Mouse (Mus musculus): ENCODE measurements around the gene Dnajb2. TPM values are rescaled to one million over a fixed set of nuclear protein-coding genes. Genes with fewer than 3 reads are reported as not detected.

Dnajb2 gene
- total RNA-seq, 1 experiment from 2014 or later: 39.7 TPM

GRCm38 (mm10) chr1:75284911-75285310 is 48.7 kb downstream of the Dnajb2 start:
- no peak for ATAC-seq (ENCODE audit: extremely low read depth, insufficient number of reproducible peaks, low FRiP score, poor library complexity, severe bottlenecking)

GRCm38 (mm10) chr1:75289376-75289775 is 53.2 kb downstream of the Dnajb2 start:
- no peak for ATAC-seq (ENCODE audit: extremely low read depth, insufficient number of reproducible peaks, low FRiP score, poor library complexity, severe bottlenecking)

DNA sequence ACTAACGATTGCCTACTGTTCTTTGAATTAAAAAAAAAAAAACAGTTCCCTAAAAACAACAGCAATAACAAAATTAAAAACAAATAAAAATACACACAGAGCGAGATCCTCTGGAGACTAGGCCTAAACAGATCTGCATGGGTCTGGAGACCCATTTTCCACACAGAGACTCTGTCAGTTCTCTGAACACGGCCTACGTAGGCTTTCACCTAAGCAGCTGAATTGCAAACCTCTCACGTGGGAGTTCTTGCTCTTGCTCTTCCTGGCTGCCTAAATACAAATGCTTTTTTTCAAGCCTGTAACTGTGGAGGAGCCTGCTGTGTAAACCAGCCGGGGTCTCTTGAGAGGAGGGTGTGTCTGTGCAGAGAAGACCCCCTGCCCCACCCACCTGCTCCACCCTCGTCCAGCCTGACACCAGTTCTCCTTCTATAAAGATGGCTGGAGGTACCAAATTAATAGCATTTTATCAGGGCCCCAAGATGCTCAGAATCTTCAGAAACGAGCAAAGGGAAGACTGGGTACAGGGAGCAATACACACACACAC is 53.8 kb downstream of the Dnajb2 start:
- no peak for ATAC-seq (ENCODE audit: extremely low read depth, insufficient number of reproducible peaks, low FRiP score, poor library complexity, severe bottlenecking)

DNA sequence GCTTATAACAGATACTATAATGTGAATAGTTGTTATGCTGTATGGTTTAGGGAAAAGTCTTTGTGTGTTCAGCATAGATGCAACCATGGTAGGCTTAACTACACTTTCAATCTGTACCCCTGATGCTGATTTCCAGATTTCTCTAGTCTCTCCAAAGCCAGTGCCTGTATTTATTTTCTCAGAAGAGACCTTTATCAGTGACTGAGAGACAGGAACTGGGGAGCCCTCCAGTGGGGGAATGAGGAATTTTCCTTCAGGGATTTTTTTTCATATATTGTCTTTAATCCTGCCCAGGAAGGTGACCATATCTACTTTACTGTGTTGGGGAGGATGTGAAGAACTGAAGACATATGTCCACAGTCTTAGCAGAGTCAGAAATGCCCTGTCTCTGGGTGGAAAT is 54.4 kb downstream of the Dnajb2 start:
- ATAC-seq (ENCODE audit: extremely low read depth, insufficient number of reproducible peaks, low FRiP score, poor library complexity, severe bottlenecking): no peak

DNA sequence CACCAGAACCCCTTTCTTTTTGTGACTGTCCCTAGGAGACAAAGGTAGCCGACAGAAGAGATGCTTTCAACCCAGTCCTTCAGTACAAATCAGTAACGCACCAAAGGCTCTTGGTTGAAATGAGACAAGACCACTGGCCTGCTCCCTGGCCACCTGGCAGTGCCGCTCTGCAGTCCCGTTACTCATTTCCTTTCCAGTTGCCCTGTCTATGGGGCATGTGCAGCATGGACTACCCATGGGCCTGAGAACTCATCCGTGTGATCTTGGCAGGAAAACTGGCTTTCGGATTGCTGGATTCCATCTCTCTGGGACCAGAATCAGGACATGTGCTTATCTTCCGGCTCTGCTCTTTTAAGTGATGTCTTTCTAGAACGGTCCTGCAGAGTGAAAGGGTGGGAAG is 55.1 kb downstream of the Dnajb2 start:
- ATAC-seq (ENCODE audit: extremely low read depth, insufficient number of reproducible peaks, low FRiP score, poor library complexity, severe bottlenecking): no peak

DNA sequence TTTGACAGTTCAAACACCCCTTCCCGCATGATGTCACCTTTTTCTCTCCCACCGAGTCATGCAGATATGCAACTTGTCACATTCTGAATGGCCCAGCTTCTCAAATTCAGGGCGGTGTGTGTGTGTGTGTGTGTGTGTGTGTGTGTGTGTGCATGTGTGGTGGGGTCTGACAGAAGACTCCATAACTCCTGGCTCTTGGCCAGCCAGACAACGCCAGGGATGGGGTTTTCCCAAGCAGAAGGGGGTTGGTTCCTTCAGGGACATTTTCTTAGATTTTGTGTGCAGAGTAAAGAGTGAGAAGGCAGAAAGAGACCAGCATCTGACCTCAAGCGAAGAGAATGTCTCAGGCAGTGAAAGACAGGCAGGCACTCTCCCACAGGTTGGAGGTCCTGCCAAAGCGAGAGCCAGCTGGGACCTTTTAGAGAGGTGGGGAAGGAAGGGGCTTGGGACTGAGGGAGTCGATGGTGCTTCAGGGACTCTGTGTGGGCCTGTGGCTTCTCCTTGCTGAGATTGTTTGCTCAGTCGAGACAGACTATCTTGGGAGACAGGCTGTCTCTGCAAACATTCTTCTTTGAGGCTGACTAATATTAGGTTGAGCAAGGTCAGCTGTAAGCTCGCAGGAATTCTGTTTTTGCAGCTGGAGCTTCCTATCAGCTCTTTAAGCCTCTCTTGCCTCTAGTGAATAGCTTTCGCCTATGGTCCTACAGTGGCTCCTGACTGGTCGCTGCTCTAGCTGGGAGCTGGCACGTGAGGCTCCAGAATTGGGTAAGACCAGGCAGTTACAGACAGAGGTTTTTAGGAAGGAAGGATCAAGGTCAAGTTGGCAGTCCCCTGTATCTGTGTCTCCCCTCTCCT is 56.5 kb downstream of the Dnajb2 start:
- ATAC-seq (ENCODE audit: extremely low read depth, insufficient number of reproducible peaks, low FRiP score, poor library complexity, severe bottlenecking): no peak

DNA sequence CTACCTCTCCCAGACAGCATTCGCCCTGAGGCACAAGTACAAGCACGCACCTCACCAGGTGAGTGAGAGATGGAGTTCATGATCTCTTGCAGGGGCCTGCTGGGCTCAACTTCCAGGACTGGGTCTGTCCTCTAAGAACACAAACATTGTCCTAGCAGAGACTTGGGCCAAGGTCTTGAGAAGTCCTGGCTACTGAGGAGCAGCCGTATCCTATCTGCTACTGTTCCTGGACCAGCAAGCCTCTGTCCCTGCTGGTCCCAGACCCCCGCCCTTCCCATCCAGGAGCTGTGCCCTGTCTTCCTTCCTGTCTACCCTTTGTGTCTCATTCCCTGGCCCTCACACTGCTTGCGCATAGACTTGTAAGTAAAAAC is 57.1 kb downstream of the Dnajb2 start:
- ATAC-seq (ENCODE audit: extremely low read depth, insufficient number of reproducible peaks, low FRiP score, poor library complexity, severe bottlenecking): no peak

DNA sequence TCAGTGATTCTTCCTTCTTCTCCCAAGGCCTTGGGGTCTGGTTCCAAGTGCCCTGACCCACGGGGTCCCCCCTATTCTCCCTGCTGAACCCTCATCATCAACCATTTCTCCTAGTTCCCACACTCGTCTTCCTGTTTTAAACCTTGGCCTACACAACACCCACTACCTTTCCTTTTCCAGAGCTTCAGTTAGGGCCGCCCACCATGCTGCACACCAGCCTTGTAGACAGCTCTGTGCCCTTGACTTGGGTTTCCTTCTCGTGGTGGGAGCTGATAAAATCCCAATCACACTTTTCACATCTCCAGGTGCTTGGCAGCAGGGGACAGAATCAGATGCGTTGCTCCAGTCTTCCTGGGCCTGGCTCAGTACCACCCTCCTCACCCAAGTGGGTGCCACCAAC is 58.1 kb downstream of the Dnajb2 start:
- no peak for ATAC-seq (ENCODE audit: extremely low read depth, insufficient number of reproducible peaks, low FRiP score, poor library complexity, severe bottlenecking)

Other genes starting within 250 kb of the Dnajb2 start
- gene Nhej1, start 111.2 kb upstream of the Dnajb2 start, total RNA-seq (2017): 8.3 and 8.5 TPM in 2 replicates
- 0.37 TPM in 1 of 2 replicates, not detected in the other for gene Slc23a3, start 102.5 kb upstream of the Dnajb2 start, total RNA-seq (2017)
- gene Cnppd1, start 93.7 kb upstream of the Dnajb2 start, total RNA-seq (2017): 126 and 131 TPM in 2 replicates
- 49.4 and 85.1 TPM in 2 replicates for gene Retreg2, start 93.6 kb upstream of the Dnajb2 start, total RNA-seq (2017)
- 62.7 and 63.7 TPM in 2 replicates for gene Zfand2b, start 67.8 kb upstream of the Dnajb2 start, total RNA-seq (2017)
- gene Abcb6, start 56.0 kb upstream of the Dnajb2 start, total RNA-seq (2017): 2.1 and 3.2 TPM in 2 replicates
- gene Ankzf1, start 44.3 kb upstream of the Dnajb2 start, total RNA-seq (2017): 59.0 and 64.9 TPM in 2 replicates
- gene Atg9a, start 44.2 kb upstream of the Dnajb2 start, total RNA-seq (2017): 18.2 and 26.2 TPM in 2 replicates
- 13.3 and 16.2 TPM in 2 replicates for gene Glb1l, start 25.6 kb upstream of the Dnajb2 start, total RNA-seq (2017)
- gene Stk16, start 25.6 kb upstream of the Dnajb2 start, total RNA-seq (2017): 60.2 and 75.4 TPM in 2 replicates
- gene Tuba4a, start 16.5 kb upstream of the Dnajb2 start, total RNA-seq (2017): 77.0 and 83.7 TPM in 2 replicates
- gene A630095N17Rik, start 4.3 kb upstream of the Dnajb2 start, total RNA-seq (2017): not detected in 2 replicates
- gene Ptprn, start 28.1 kb downstream of the Dnajb2 start, total RNA-seq (2017): not detected in 2 replicates
- not detected in 2 replicates for gene Resp18, start 42.0 kb downstream of the Dnajb2 start, total RNA-seq (2017)
- 33.1 and 39.0 TPM in 2 replicates for gene Dnpep, start 81.6 kb downstream of the Dnajb2 start, total RNA-seq (2017)
- not detected in 2 replicates for gene Des, start 123.9 kb downstream of the Dnajb2 start, total RNA-seq (2017)
- not detected in 2 replicates for gene Speg, start 138.9 kb downstream of the Dnajb2 start, total RNA-seq (2017)
- 32.6 and 34.4 TPM in 2 replicates for gene Gmppa, start 199.5 kb downstream of the Dnajb2 start, total RNA-seq (2017)
- not detected in 2 replicates for gene Asic4, start 214.0 kb downstream of the Dnajb2 start, total RNA-seq (2017)
- gene Chpf, start 242.9 kb downstream of the Dnajb2 start, total RNA-seq (2017): 2.5 and 4.1 TPM in 2 replicates
- gene Tmem198, start 243.1 kb downstream of the Dnajb2 start, total RNA-seq (2017): 0.35 TPM in 1 of 2 replicates, not detected in the other